Mouse (Mus musculus): Measurements from ENCODE around the gene Apc2.

GRCm38 (mm10) chr10:80294788-80295303 is 931 bp upstream of the Apc2 start:
- TF ChIP-seq POLR2A (IDR thresholded peaks at IDR 0.05; ENCODE audit: borderline replicate concordance, low read depth, low read length) = no peak
- no peak for TF ChIP-seq CTCF (IDR thresholded peaks at IDR 0.05; ENCODE audit: low read depth, low read length)

Data from bone marrow macrophage, adult 2 months (primary cell).